Mouse (Mus musculus) forebrain, postnatal 0 days (tissue): Measurements from ENCODE around the gene Actr2. TPM values are rescaled to one million over a fixed set of nuclear protein-coding genes. Genes with fewer than 3 reads are reported as not detected.

Source experiments
- ATAC-seq: fragments of 200-750 bp; cut with Nextera tagmentation; 2 replicates; pipeline ENCODE4 v1.8.0; 2017; ENCODE audit warnings: mild to moderate bottlenecking, moderate library complexity
- DNase-seq: peaks from one replicate; pipeline ENCODE4 v3.0.0-alpha.2; 2015
- H3K27ac ChIP-seq: fragments of 300-500 bp; sonication (generic); 2 replicates; pipeline ENCODE4 v1.5.1; 2014; ENCODE audit warnings: low read depth, mild to moderate bottlenecking, antibody characterized with exemption, low read length, moderate library complexity, mixed read lengths
- H3K27me3 ChIP-seq: fragments of 300-500 bp; sonication (generic); 2 replicates; pipeline ENCODE4 v1.6.1; 2014; ENCODE audit warnings: mild to moderate bottlenecking, low read length, mixed read lengths; ENCODE audit not compliant: insufficient read depth
- H3K36me3 ChIP-seq: fragments of 300-500 bp; sonication (generic); 2 replicates; pipeline ENCODE4 v1.6.1; 2014; ENCODE audit warnings: mild to moderate bottlenecking, moderate library complexity; ENCODE audit not compliant: insufficient read depth
- H3K4me1 ChIP-seq: fragments of 300-500 bp; sonication (generic); 2 replicates; pipeline ENCODE4 v1.6.1; 2014; ENCODE audit warnings: antibody characterized with exemption; ENCODE audit not compliant: insufficient read depth
- H3K4me2 ChIP-seq: fragments of 300-500 bp; sonication (generic); 2 replicates; pipeline ENCODE4 v1.6.1; 2014; ENCODE audit warnings: low read depth, mild to moderate bottlenecking, moderate library complexity
- H3K4me3 ChIP-seq: fragments of 300-500 bp; sonication (generic); 2 replicates; pipeline ENCODE4 v1.5.1; 2014; ENCODE audit warnings: low read depth, low read length, mixed read lengths
- H3K9ac ChIP-seq: fragments of 300-500 bp; sonication (generic); 2 replicates; pipeline ENCODE4 v1.6.1; 2014; ENCODE audit warnings: mild to moderate bottlenecking
- H3K9me3 ChIP-seq: fragments of 300-500 bp; sonication (generic); 2 replicates; pipeline ENCODE4 v1.6.1; 2016; ENCODE audit warnings: low read length
- CTCF ChIP-seq: sonication (generic); IDR thresholded peaks from 2 replicates; pipeline ENCODE4 v1.5.1; 2016; ENCODE audit warnings: antibody characterized with exemption, control low read depth, low read depth
- WGBS: fragments of 180-500 bp; shearing (Covaris S2); extraction: QIAGEN DNeasy Blood & Tissue Kit; methylation state at CpG from one replicate; pipeline ENCODE4 v1.1.7; 2014; 5-methylcytosine and 5-hydroxymethylcytosine counted together
- polyA plus RNA-seq: library from polyadenylated mRNA; unstranded; fragments of >200 nt; fragmentation: Nextera tagmentation; extraction: Ambion mirVana; gene quantifications from 2 replicates; pipeline ENCODE4 v1.2.1, GENCODE M21; 2015
- total RNA-seq: library from RNA; depleted of rRNA; stranded (reverse); fragments of >200 nt; gene quantifications from 2 replicates; pipeline ENCODE4 v1.2.3, GENCODE M21; 2014

Gene Actr2
- total and polyA plus RNA-seq, 2 experiments from 2014 or later, result 79.5 to 179 TPM

DNA sequence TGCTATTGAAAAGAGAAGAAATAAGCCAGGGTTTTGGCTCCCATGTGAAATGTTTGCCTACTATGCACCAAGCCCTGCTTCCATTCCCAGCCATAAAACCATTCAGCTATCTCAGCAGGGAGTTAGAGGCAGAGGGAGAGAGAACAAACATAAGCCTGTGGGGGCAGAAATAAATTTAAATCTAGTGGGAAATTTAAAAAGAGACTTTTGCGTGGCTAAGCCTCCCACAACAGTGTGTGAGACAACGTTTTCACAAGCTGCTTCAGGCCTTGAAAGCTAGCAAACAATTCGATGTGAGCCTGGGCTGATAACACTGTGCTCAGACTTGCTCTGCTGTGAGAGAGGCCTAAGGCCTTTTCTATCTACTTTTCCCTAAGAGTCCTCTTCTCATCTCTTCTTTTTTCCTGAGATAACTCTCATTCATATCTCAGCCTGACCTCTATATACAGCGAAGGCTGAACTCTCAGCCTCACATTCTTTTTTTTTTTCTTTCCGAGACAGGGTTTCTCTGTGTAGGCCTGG is 3.4 kb upstream of the Actr2 start:
- no peaks in the 10 kb centered on the region for H3K9me3 ChIP-seq
- no peak for ATAC-seq
- H3K4me3 ChIP-seq, result no peak overlapping the region
- no peak for TF ChIP-seq CTCF
- no peaks in the 10 kb centered on the region for H3K27me3 ChIP-seq
- no peak for DNase-seq
- WGBS, result 73% methylated on average over 5 of the region's 5 CpGs
- H3K4me2 ChIP-seq, result no peak overlapping the region
- no peak overlapping the region for H3K27ac ChIP-seq
- no peaks in the 10 kb centered on the region for H3K36me3 ChIP-seq
- H3K4me1 ChIP-seq, result 0 out of 2 replicates have a peak, but pooled peaks cover 7% of the 10 kb centered on the region
- H3K9ac ChIP-seq, result no peak overlapping the region

DNA sequence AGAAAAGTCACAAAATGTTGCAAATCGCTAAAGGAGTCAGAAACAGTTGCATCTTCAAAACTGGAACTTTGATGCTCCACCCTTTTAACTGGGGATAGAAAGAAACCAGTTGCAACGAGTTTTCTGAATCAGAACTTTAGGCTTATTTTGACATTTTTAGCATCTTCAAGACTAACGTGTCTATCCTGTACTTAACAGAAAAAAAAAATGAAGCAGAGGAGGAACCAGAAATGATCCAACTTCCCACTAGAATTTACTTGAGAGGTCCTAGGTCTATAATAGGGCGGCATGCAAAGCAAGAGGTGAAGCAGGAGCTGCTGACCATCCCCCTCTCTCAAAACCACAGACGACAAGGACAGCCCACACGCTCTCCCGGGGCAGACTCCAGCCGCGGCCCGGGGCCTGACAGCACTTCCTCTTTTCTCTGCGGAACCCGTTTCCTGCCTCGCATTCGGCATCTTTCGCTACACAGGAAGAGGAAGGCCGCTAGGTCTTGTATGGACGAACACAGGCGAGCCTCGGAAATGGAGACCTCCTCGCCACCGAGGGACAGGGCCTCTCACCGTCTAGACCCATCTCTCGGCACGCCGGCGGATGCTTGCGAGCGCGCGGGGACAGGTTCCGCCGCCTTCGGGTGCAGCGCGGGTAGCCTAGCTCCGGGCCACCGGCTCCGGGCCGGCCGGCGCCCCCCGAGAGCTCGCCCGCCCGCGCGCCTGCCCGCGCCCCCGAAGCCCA is 540 bp downstream of the Actr2 start:
- no peaks in the 10 kb centered on the region for H3K36me3 ChIP-seq
- WGBS, result under 1% methylated on average over 42 of the region's 50 CpGs
- H3K9ac ChIP-seq, result peak overlapping the region; percentile 87
- peak overlapping the region; percentile 60 for H3K4me2 ChIP-seq
- TF ChIP-seq CTCF, result no peak; the same call in 1 of the 2 replicates
- peak overlapping the region; percentile 99 for H3K4me3 ChIP-seq
- no peaks in the 10 kb centered on the region for H3K9me3 ChIP-seq
- H3K27ac ChIP-seq, result peak overlapping the region; percentile 94
- ATAC-seq (peak; percentile 69), DNase-seq (peak; percentile 74)
- H3K4me1 ChIP-seq, result 0 out of 2 replicates have a peak, but pooled peaks cover 10% of the 10 kb centered on the region
- H3K27me3 ChIP-seq, result no peaks in the 10 kb centered on the region

DNA sequence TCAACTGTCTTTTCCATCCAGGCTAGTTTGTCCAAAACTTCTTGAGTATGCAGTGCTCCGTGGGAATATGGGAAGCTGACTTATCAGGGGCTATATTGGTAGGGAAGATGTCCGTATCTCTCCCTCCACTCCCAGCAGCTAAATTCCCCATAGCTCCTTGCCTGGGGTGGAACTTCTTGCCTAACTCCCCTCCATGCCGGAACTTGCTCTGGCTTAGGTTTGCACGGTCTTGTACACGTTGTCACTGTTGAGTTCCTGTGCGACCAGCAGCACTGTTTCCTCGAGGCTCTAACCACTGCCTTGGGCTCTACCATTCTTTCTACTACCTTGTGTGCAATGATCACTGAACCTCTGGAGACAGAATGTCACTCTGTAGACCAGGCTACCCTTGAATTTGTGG is 4.6 kb downstream of the Actr2 start:
- H3K4me1 ChIP-seq, result 0 out of 2 replicates have a peak, but pooled peaks cover 3% of the 10 kb centered on the region
- no peak overlapping the region for H3K9ac ChIP-seq
- H3K27ac ChIP-seq, result no peak overlapping the region
- H3K36me3 ChIP-seq, result no peaks in the 10 kb centered on the region
- WGBS, result 96% methylated on average over 7 of the region's 7 CpGs
- H3K9me3 ChIP-seq, result no peaks in the 10 kb centered on the region
- no peak for TF ChIP-seq CTCF
- H3K4me2 ChIP-seq, result no peak overlapping the region
- H3K27me3 ChIP-seq, result no peaks in the 10 kb centered on the region
- ATAC-seq, result no peak
- DNase-seq, result no peak
- no peak overlapping the region for H3K4me3 ChIP-seq

DNA sequence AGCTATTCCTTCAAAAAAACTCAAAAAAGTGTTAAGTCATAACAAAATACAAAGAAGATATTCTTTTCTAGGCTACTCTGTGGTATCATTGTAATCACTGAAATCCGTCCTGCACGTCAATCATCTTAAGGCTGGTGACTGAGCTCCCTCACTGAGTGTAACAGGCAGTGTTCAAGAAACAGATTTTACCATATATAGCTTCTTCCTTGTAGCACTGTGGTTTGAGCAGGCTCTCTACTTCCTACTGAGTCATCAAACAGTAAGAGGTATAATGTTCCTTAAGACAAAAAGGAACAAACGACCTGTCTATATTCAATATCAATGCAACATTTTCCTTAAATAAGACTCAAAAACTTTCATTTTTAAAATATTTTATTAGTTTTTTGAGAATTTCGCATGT is 5.0 kb downstream of the Actr2 start:
- H3K9me3 ChIP-seq, result no peaks in the 10 kb centered on the region
- H3K27me3 ChIP-seq, result no peaks in the 10 kb centered on the region
- H3K4me1 ChIP-seq, result 0 out of 2 replicates have a peak, but pooled peaks cover 3% of the 10 kb centered on the region
- H3K27ac ChIP-seq, result no peak overlapping the region
- H3K4me2 ChIP-seq, result no peak overlapping the region
- no peak overlapping the region for H3K9ac ChIP-seq
- no peak overlapping the region for H3K4me3 ChIP-seq
- ATAC-seq (no peak), DNase-seq (no peak)
- 96% methylated on average over 4 of the region's 4 CpGs for WGBS
- no peak for TF ChIP-seq CTCF
- no peaks in the 10 kb centered on the region for H3K36me3 ChIP-seq

DNA sequence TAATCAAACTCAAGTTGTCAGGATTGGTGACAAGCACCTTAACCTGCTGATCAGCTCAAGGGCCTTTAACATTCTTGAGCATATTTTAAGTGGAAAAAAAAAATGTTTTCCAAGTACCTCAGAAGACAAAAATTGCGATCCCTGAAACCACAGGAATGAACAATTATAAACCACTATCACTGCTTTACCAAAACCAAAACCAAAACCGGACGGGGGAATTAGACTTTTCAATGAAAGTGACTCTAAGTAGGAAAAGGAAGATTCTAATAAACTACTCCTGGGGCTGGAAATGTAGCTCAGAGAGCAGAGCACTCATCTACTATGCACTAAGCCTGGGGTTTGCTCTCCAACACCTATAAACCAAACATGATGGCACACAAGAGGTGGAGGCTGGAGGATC is 5.8 kb downstream of the Actr2 start:
- Histone ChIP-seq H3K9ac (no peak overlapping the region), H3K4me1 (0 out of 2 replicates have a peak, but pooled peaks cover 3% of the 10 kb centered on the region), H3K4me3 (no peak overlapping the region), H3K9me3 (no peaks in the 10 kb centered on the region), H3K36me3 (no peaks in the 10 kb centered on the region), H3K27ac (no peak overlapping the region), H3K27me3 (no peaks in the 10 kb centered on the region), H3K4me2 (no peak overlapping the region)
- DNase-seq, result no peak
- WGBS, result 98% methylated on average over 3 of the region's 3 CpGs
- ATAC-seq, result no peak
- no peak for TF ChIP-seq CTCF

DNA sequence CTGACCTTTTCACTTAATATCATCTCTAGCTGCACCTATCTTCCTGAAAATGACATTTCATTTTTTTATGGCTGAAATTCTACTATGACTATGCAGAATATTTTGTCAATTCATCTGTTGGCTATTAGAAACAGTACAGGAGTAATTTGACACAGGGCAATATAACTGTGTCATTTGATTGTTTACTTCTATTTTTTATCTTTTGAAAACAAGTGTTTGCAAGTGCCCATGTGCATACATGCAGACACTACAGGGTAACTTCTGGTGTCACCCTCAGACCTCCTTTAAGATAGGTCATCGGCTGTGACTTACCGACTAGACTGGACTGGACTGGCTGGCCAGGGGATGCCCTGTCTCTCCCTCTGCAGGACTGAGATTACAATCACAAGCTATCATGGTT is 8.8 kb downstream of the Actr2 start:
- no peak overlapping the region for H3K9ac ChIP-seq
- no peak overlapping the region for H3K4me2 ChIP-seq
- no peak overlapping the region for H3K4me3 ChIP-seq
- no peaks in the 10 kb centered on the region for H3K9me3 ChIP-seq
- no peak for ATAC-seq
- DNase-seq, result no peak
- H3K27me3 ChIP-seq, result no peaks in the 10 kb centered on the region
- WGBS, result 97% methylated on average over 2 of the region's 2 CpGs
- H3K4me1 ChIP-seq, result no peaks in the 10 kb centered on the region
- no peak for TF ChIP-seq CTCF
- H3K36me3 ChIP-seq, result no peaks in the 10 kb centered on the region; the same call in 1 of the 2 replicates
- no peak overlapping the region for H3K27ac ChIP-seq

DNA sequence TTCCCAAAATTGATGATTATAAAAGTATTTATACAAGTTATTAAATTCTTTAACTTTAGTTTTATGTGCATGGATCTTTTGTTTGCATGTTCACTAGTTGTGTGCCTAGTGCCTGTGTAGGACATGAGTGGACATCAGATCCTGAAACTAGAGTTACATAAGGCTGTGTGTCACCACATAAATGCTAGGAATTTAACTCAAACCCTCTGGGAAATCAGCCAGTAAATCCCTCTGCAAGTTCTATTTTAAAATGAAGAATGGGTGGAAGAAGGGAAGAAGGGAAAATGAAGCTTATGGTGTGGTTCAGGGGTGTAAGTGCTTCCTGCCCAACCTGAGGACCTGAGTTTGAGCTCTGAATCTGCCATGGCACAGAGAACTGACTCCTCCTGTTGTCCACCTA is 26.4 kb downstream of the Actr2 start:
- Histone ChIP-seq H3K36me3 (peaks cover 37% of the 10 kb centered on the region), H3K27ac (no peak overlapping the region), H3K4me3 (no peak overlapping the region), H3K9me3 (no peaks in the 10 kb centered on the region), H3K27me3 (no peaks in the 10 kb centered on the region), H3K4me1 (no peaks in the 10 kb centered on the region), H3K4me2 (no peak overlapping the region), H3K9ac (no peak overlapping the region)
- no peak for ATAC-seq
- no peak for DNase-seq
- no peak for TF ChIP-seq CTCF
